Mouse (Mus musculus) right cerebral cortex, postnatal 10 days (tissue): ENCODE measurements around the gene Gm20388.

ENCODE experiments used
- DNase-seq, 2 experiments: peaks; one replicate each; pipeline ENCODE4 v3.0.0; 2021; ENCODE audit warnings: low spot score in 2 of 2

Gm20388 gene

DNA sequence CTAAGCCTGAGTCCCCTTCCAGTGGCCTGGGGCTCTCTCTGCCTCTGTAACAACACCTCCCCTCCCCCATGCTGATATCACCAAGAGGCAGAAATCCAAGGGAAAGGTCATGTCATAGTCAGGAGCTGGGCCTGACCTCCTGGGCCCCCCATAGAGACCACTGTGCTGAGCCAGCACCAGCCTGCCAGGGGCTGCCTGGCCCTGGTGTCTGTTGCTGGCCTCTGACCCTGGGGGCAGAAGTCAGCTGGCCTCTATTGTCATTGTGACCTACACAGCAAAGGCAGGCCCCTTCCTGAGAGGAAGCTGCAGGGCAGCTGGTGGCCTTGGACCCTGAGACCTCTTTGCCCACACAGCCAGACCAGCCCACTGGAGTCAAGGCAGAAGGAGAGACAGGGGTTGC is 909.3 kb downstream of the Gm20388 start:
- DNase-seq, result no peak

GRCm38 (mm10) chr8:120821399-120822170 is 910.9 kb downstream of the Gm20388 start:
- peak; percentile 55 to 75 for DNase-seq

GRCm38 (mm10) chr8:120823331-120823730 is 912.7 kb downstream of the Gm20388 start:
- no peak for DNase-seq

- no peak for DNase-seq
These were observed 913.2 kb downstream of the Gm20388 start for GRCm38 (mm10) chr8:120823887-120824286.

DNA sequence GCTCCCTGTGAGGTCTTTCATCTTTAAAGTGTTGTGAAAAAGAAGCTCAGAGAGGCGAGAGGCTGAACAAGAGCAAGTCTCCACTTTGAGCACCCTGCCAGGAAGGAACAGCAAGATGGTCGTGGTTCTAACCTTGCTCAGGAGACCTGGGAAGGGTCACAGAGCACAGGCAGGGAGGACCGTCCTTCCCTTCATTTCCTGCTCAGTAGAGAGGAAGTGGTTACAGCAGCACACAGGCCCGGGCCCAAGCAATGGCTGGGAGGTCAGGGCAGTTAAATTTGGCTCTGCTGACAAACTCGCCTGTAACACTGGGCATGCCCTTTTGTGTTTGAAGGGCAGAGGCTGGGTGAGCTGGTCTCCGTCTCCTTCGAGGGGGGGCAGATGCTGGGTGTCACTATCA is 914.0 kb downstream of the Gm20388 start:
- DNase-seq, result no peak

DNA sequence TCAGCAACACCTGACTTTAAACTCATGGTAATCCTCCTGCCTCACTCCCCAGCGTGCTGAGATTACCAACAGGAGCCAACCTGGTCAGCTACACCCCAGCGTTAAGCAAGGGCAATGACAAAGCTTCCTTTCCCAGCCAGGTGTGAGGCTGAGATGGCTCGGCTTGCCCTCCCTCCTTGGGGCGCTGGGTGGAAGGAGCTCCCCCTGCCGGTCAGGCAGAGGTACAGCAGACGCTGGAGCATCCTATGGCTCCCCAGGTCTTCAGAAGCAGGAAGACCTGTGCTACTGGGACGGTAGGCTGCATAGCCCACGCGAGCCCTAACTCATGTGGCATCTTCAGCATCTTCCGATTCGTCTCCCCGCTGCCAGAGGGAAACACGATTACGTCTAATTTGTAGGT is 917.6 kb downstream of the Gm20388 start:
- DNase-seq, result no peak

- no peak for DNase-seq
These were observed 920.0 kb downstream of the Gm20388 start for GRCm38 (mm10) chr8:120830661-120831060.

- no peak for DNase-seq
These were observed 921.4 kb downstream of the Gm20388 start for GRCm38 (mm10) chr8:120832022-120832421.

DNA sequence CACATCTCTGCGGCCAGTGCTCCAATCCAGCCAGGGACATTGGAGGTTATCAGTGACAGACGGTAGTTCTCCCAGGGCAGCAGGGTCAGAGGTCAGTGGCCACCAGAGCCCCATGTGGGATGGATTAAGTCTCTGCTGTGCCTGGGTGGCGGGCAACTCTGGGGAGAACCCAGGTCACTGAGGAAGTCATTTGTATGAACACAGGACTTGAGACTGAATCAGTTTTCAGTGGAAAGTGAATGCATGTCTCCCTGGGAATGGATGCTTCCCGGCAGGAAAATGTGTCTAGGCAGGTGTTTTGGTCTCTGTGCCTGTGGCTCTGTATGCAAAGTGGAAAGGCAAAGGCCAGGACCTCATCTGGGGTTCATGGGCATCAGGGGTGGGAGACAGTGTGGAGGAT is 922.6 kb downstream of the Gm20388 start:
- DNase-seq, result no peak

GRCm38 (mm10) chr8:120839031-120839430 is 928.4 kb downstream of the Gm20388 start:
- DNase-seq, result no peak

DNA sequence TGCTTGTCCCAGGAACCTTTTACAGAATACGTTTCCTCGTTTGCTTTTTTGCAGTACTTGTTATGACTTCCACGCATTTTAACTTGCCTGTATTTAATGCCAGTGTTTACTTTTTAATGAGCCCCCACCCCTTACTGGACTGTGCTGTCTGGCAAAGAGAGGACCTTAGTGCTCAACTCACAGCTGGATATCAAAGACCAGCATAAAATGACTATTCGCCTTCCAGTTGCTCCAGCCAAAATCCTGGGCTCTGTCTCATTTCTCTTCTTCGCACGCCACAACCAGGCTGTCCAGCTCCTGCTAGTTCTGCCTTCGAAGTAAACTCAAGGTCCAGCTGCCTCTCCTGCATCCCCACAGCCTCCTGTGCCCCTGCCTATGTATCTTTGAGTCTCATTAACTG is 932.4 kb downstream of the Gm20388 start:
- DNase-seq, result no peak

DNA sequence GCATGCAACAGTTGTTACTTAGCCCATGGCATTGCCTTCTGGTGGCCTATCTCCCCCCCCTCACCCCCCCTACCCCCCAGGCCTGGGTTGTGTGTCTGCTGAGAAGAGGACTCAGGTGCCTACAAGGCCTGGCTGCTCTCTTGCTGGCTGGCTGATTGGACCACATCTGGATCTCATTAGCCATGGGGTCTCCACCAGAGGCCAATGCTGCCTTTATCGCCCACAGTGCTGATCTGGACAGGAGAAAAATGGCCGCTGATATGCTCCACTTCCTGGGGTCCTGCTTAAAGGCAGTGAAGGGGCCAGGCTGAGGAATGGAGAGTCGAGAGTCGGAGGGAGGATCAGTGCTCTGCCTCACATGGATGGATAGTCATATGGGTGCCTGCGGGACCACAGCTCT is 935.4 kb downstream of the Gm20388 start:
- DNase-seq, result no peak

GRCm38 (mm10) chr8:120847279-120847678 is 936.6 kb downstream of the Gm20388 start:
- DNase-seq, result peak; percentile 32 to 51

GRCm38 (mm10) chr8:120847735-120848134 is 937.1 kb downstream of the Gm20388 start:
- DNase-seq, result no peak

GRCm38 (mm10) chr8:120848434-120848833 is 937.8 kb downstream of the Gm20388 start:
- DNase-seq, result no peak

GRCm38 (mm10) chr8:120851411-120851810 is 940.8 kb downstream of the Gm20388 start:
- DNase-seq, result no peak

GRCm38 (mm10) chr8:120859881-120860280 is 949.2 kb downstream of the Gm20388 start:
- no peak for DNase-seq

DNA sequence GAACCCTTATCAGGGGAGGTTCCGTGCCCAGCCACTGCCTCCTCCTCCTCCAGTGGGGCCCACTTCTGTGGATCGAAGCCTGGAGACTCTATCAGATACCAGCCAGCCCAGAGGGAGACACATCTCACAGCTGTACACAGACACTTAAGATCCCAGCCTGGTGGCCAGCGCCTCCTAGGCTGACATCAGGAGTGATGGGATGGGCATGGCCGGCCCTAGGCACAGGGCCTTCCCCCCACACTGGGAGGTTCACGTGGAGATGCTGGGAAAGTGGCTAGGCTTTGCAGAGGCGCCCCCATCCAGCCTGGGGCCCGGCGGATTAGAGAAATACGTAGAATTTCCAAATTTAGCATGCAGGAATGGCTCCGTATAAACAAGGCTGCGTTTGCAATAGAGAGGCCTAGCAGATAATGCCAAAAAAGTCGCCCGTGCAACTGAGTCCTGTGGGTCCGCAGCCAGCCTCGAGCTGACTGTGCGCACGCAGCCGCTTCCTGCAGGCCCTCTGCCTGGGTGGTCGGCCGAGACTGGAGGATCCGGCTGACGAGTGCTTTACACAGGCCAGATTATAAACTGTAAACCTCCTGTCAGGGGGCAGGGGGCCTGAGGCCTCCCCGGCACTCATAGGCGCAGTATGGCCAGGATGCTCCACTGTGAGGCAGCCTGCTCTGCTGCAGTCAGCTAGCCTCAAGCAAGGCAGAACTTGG is 949.9 kb downstream of the Gm20388 start:
- DNase-seq, result no peak

GRCm38 (mm10) chr8:120863683-120864082 is 953.0 kb downstream of the Gm20388 start:
- no peak for DNase-seq

- DNase-seq, result no peak
These were observed 956.7 kb downstream of the Gm20388 start for GRCm38 (mm10) chr8:120867386-120867785.

GRCm38 (mm10) chr8:120872661-120873060 is 962.0 kb downstream of the Gm20388 start:
- no peak for DNase-seq

DNA sequence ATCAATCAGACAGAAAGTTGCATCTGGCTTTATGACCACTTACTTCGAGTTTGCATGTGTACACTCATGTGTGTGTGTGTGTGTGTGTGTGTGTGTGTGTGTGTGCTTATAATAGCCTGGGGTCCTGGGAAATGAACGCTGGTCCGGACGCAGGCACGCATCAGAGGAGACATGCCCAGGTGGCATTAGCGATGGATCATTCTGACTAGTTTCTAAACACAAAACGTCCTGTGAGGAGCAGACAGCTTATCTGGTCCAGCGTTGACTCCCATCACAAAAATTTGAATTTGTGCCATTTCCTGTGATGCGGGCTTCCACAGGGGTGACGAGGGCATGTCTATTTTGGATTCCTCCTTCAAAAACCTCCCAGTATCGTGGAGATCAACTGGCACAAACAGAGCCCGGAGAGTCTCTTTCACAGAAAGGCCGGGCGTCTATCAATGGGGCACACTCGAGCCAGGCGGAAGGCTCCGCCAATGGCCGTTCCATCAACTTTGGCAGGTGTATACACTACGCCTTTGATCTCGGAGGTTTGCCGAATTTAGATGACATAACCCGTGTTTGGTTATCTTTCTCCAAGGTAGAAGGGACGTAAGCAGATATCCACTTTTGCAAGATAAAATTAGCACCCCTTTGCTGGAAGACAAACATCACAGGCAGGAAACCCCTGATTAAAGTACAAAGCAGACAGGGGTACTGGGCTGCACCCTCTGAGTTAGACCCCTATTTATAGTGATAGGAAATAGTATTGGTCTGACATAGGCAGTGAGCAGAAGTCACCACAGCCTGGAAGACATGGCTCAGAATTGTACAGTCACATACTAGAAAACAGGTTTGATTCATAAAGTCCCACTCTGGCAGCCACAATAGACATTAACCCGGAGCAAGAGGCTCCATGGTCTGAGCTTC is 965.6 kb downstream of the Gm20388 start:
- DNase-seq, result no peak
